Mouse (Mus musculus) right cerebral cortex, postnatal 25 days (tissue): Measurements from ENCODE around the gene Sel1l3.

Experiments used
- DNase-seq: peaks from one replicate; pipeline ENCODE4 v3.0.0; 2022

Gene Sel1l3

GRCm38 (mm10) chr5:53074553-53074952, 139.2 kb downstream of the Sel1l3 start:
- DNase-seq: no peak

GRCm38 (mm10) chr5:53061532-53062130, 152.1 kb downstream of the Sel1l3 start:
- DNase-seq: no peak
